Mouse (Mus musculus) small intestine, adult 2 months (tissue): Measurements from ENCODE around the gene Smg9.
A peak's percentile ranks its signal among the peaks of the same experiment; 100 is the strongest.

Experiments
- CTCF ChIP-seq: fragments of 200-500 bp; IDR thresholded peaks from 2 replicates; pipeline ENCODE4 v1.5.1; 2012; ENCODE audit warnings: low read depth, mild to moderate bottlenecking, control low read depth, inconsistent platforms, low read length, moderate library complexity, mixed read lengths; ENCODE audit not compliant: insufficient replicate concordance, insufficient read length; ENCODE audit errors: extremely low read depth
- POLR2A ChIP-seq: fragments of 200-500 bp; IDR thresholded peaks from 2 replicates; pipeline ENCODE4 v1.6.1; 2012; ENCODE audit warnings: low read depth, mild to moderate bottlenecking, control low read depth, inconsistent platforms, low read length, moderate library complexity

DNA sequence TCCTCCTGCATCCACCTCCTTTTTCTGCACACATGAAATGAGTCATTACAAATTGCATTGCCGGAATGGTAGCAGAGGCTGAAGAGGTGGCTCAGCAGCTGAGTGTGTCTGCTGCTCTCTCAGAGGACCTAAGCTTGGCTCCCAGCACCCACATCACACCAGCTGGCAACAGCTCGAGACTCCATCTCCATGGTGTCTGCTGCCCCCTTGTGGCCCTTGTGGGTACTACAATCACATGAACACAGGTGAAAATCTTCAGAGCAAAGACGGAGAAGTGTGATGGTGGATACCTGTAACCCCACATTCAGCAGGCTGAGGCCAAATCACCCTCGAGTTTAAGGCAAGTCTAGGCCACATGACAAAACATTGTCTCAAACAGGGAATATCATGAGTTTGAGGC lies 41.5 kb upstream of the Smg9 start:
- TF ChIP-seq POLR2A (no peak), CTCF (peak; percentile 59; the same call in 1 of the 2 replicates)
